Mouse (Mus musculus) yolk sac, embryonic 10.5 days (tissue): ENCODE measurements around the gene Hnrnpr.

Source experiments
- DNase-seq: peaks from one replicate; pipeline ENCODE4 v3.0.0-alpha.2; 2017; ENCODE audit warnings: low spot score

The Hnrnpr gene

DNA sequence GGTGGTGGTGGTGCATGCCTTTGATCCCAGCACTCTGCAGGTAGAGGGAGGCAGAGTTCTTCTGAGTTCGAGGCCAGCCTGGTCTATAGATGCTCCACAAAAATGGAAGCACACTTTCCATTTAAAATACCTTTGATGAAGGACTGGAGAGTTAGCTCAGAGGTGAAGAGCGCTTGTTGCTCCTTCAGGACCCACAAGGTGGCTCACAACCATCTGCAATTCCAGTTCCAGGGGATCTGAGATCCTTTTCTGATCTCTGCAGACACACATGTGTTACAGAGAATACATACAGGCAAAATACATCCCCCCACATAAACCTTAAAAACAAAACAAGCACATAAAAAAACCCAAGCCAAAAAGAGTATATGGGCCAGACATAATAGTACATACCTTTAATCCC lies 2.4 kb upstream of the Hnrnpr start:
- no peak for DNase-seq

DNA sequence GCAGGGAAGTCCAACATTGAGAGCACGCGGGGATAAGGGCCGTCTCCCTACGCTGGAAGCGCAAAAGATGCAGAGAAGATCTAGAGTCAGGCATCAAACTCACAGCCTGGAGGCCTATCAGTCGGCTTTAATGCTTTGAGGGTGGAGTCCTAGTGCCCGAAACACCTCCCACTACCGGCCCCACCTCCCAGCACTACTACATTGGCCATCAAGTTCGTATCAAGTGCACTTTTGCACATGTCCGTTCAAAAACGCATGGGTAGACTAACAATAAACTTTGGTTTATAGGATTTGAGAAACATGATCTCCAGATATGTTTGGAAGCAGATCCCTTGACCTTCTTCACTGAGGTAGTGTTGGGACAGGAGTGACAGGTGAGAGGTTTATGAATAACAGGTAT lies 962 bp upstream of the Hnrnpr start:
- peak; percentile 76 for DNase-seq

DNA sequence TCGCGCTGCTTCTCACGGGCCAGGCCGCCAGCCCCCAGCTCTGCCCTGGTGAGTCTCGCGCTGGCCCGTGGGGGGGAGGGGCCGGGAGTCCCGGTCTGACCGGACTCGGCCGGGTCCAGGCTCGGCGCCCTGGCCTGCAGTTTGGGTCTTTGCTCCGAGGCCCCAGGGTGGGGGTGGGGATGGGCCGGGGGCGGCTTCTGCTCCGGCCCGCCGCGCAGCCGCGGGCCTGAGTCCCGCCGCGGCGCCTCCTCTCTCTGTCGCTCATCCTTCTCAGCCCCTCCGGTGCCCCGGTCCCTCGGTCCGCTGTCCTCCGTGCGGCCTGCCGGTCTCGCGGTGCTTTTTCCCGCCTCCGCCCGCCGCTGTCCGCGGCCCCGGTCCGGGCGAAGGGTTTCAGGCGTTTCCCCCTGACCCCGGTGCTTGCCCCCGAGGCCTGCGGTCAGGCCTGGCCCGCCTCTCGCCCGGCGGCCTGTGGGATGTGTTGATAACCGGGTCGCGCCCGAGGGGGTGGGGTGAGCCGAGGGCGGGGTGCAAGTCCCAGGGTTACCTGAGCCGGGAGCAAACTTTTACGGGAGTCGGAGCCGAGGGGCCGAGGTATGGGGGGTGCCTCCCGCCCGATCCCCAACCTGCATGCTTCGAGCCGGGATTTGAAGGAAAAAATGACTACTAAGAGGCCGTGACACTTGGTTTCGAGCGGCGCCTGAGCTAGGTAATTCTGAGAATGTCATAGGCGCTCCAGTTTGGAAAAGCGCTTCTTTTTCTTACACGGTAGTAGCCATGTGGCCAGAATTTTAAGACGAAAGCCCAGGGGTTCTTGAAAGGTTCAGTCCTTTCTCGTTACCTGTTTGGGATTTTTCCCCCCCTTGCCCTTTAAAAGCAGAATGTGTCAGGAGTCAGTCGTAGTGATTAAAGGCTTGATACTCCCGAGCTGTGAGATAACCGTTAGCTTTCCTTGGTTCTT lies 579 bp downstream of the Hnrnpr start:
- peak; percentile 86 for DNase-seq

DNA sequence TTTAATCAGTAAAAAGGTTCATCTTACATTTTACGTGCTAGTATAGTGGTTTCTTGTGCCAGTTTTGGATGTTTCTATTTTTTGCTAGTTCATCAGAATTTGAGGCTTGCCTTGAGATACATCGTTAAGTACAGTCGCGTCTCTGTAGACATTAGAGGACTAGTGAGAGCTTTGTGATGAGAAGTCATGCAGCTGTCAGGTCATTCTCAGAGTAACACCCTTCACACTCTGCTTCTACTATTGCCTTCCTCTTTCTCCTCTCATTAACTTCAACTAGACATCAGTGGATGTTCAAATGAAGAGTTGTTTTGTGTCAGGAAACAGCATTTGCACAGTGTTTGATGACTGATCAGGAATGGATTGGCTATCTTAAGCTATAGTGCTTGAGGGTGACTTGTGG lies 1.9 kb downstream of the Hnrnpr start:
- no peak for DNase-seq

DNA sequence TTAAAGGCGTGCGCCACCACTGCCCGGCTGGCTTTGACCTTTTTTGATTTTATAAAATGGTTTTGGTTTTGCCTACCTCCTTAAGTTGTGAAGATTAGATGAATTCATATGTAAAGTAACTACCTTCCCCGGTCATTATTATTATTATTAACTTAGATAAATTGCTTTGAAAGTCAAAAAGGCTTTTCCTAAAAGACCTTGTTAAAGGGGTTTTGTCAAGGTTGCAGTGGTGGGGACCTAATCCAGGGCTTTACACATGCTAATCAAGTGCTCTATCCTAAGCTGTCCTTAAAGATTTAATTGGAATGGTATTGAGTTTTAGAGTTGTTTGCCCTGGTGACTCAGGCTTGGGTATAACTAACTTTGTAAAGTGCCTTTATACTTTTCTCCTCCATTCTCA lies 6.9 kb downstream of the Hnrnpr start:
- no peak for DNase-seq

DNA sequence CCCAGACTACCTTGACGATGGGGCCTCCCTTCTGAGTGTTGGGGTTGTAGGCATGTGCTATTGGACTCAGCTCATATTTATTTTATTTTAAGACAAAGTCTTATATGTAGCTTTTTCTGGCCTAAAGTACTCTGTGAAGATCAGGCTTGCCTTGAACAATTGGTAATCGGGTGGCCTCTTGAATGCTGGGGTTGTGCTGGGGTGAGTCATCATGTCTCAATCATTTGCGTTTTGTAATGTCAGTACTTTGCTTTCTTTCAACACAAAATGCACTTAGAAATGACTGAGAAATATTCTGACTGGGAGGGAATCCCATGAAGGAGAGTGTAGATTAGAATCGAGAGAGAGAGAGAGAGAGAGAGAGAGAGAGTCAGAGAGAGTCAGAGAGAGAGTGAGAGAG lies 9.3 kb downstream of the Hnrnpr start:
- DNase-seq, result no peak

DNA sequence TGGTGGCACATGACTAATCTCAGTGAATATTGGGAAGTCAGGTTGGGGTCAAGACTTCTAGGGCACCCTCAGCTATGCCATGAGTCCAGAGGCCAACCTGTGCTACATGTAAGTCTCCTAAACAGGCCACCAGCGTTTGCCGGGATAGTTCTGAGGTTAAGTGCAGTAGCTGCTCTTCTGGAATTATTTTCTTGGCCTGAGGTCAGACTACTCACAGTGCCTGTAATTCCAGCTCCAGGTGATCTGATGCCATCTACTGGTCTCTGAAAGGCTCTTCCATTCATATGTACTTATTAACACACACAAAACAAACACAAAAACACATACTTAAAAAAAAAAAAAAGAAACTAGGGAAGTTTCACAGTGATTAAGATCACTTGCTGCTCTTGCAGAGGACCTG lies 13.5 kb downstream of the Hnrnpr start:
- no peak for DNase-seq

DNA sequence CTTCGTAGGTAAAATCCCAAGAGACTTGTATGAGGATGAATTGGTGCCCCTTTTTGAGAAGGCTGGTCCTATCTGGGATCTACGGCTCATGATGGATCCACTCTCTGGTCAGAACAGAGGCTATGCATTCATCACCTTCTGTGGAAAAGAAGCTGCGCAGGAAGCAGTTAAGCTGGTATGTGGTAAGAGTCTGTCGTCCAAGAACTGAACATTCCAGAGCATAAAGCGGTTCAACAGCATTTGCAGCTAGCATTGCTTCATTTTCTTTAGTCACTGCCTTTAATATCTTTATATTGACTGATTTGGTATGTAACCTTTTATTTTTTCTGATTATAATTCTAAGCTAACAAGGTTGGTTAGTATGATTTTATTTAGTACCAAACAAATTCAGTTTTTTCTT lies 16.5 kb downstream of the Hnrnpr start:
- no peak for DNase-seq

DNA sequence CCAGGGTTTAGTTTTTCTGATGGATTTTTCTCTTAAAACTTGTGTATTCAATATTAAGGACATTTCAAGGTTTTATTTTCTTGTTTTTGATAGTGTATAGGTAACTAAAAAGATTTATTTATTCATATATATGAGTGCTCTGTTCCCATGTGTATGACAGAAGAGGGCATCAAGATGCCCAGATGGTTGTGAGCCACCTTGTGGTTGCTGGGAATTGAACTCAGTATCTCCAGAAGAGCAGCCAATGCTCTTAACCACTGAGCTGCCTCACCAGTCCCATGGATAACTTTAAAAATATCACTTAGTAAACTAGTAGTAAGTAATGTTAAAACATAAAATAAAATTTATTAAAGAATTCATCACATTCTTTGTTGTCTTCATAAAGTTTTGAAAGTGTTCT lies 17.4 kb downstream of the Hnrnpr start:
- no peak for DNase-seq

DNA sequence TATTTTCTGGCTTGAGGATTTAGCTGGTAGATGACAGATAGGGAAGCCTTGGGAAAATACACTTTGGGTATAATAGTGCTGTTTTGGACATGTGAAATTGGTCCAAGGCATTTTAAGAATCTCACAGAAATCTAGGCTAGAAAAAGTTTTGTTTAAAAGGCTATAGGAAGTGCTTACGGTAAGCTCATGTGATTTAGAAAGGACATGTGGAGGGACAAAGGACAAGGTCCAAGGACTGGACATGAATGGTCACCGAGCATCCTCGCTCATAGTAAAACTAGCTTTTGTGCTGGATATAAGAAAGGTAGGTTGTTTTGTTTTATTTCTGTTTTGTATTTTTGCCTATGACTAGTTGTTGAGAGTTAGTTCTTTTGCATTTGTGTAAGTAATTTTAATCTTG lies 21.0 kb downstream of the Hnrnpr start:
- DNase-seq, result no peak

DNA sequence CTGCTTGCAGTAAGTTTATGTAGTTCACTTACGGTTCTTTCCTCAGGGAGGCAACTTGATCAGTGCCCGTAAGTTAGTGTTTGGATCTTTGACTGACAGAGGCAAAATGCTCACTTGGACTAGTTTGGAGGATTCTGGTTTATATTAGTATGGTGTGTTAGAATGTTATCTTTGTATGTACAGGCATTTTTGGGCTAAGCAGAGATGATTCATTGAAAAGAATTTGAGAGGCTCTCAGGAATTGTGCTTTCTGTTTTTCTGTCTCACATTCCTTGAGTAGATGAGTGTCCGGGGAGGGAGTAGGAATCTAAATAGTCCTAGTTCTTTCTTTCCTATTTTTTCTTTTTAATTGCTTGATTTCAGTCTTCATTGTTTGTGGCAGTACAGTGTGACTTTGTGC lies 22.4 kb downstream of the Hnrnpr start:
- no peak for DNase-seq

DNA sequence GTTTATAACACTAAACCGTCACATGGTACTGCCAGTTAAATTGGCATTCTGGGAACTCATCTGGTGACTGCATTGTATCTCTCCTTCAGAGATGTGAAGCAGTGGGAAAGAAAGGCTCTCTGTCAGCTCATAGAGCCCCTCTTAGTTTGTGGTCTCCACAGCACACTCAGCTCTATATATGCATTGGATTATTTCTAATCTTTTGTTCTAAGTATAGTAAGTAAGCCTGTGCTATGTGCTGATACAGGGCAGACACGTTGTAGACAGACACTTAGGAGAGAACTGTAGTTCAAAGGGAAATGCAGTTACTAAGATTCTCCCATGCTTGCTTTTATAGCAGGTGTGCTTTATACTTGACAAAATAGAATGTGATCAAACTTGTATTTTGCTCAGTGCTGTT lies 24.3 kb downstream of the Hnrnpr start:
- no peak for DNase-seq

DNA sequence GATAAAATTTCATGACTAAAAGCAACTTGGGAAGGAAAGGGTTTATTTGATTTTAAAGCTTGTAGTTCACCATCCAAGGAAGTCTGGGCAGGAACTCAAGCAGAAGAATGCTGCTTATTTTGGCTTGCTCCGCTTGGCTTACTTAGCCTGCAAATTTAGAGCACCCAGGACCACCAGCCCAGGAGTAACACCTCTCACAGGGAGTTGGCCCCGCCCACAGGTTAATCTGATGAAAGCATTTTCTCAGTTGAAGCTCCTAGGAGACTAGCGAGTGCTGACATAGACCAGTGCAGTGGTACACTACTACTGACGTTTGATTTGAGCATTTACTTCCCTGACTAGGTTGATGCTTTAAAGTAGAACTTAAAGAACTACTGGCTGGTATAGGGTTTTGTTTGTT lies 26.4 kb downstream of the Hnrnpr start:
- DNase-seq, result no peak

DNA sequence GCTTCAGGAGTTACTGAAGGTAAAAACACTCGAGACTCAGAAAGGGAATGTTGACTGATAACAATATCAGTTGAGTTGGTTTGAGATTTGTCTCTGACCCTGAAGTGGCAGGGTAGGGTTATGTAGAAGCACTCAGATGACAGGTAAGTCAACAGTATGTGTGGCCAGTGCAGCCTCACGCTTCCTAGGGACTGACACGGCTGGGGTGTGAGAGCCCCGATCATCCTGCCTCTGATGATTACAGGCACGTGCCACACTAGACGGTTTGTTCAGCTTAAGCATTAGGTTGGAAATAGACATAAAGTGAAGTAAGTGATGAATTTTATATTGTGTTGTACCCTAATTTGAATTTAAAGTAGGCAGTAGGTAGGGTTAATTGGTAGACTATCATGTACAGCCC lies 38.9 kb downstream of the Hnrnpr start:
- no peak for DNase-seq

DNA sequence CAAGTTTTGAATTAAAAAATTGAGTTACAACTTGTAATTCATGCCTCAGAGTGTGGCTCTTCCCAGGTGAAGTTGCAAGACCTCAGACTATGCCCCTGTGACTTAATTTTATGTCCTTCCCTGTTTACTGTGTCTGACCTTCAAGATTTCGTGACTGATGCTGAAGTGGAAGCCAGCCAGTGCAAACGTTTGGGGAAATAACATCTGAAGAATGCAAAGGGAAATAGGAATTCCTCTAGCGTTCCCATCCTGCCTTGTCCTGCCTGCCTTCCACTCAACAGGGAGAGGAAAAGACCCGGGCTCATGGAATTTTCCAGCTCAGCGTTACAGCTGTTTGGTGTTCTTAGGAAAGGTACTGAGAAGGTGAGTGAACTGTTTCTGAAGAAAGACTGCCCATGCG lies 46.3 kb downstream of the Hnrnpr start:
- no peak for DNase-seq

DNA sequence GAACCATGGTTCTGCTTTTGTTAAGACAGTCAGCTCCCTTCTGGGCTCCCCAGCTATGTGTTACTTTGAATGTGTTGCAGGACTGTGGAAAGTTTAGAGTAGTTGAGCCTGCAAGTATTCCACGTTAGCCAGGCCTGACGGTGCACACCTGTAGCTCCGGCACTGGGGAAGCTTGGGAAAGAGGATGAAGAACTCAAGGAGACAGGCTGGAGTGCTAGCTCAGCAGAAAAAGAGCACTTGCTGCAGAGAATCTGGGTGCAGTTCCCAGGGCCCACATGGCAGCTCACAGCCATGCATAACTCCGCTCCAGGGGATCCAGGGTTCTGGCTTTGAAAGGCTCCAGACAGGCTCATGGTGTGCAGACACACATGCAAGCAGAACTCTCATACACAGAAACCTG lies 46.7 kb downstream of the Hnrnpr start:
- no peak for DNase-seq

DNA sequence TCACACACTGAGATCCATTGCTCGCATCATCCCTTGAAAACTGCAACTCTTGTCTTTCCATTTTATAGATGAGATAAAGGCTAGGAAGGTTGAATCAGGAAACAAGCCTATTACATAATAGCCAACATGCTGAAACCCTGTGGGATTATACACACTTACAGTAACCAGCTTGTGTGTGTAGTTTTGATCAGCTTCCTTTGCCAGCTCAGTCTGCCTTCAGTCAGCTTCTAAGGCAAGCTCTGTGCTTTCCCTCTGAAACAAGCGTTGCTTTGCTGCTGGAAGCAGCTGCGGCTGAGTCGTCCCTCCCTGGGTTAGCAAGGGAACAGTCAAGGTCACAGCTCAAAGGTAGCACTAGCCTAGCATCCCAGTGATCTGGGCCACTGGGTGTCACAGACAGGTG lies 57.1 kb downstream of the Hnrnpr start:
- DNase-seq, result no peak

DNA sequence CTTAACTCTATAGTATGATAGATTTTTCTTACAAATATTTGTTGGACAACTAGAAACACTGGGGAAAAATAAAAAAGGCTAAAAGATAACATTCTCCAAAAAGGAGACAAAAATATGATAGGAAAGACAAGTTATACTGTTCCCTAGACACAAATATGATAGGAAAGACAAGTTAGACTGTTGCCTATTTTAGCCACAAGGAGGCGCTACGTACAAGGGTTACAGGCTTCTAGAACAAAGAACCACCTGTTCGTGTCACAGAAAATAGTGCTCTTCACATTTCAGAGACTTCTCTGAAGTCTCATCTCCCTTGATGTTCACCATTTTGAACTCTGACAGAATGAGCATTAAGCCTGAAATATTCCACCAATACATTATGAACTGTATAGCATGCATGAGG lies 59.0 kb downstream of the Hnrnpr start:
- peak; percentile 47 for DNase-seq

DNA sequence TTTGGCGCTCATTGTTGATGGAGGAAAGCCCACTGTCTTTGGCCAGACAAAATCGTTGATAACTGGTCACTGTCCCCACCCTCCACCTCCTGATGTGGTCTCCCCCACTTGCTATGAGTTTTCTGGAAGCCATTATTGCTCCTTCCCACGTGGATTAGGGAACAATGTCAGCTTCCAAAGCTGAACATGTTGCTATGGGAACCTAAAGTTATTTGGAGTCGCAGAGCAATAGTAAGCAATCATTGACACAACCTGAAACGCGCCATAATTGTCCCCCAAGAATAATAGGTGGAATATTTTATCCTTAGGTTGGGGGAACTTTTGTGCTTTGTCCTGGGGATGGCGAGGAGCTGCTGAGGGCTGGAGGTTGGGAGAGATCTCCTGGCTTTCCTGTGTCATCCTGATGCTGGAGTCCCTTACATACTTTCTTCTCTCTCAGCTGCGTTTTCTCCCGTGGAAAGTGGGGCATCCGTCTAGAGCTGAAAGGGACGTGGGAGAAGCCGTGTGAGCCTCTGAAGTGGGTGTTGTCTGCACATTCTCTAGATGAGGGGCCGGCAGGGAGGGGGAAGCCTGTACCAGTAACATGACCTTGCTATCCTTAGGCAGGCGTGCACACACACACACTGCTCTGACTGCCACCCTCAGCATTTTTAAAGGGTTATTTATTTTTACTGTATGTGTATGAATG lies 62.9 kb downstream of the Hnrnpr start:
- no peak for DNase-seq

DNA sequence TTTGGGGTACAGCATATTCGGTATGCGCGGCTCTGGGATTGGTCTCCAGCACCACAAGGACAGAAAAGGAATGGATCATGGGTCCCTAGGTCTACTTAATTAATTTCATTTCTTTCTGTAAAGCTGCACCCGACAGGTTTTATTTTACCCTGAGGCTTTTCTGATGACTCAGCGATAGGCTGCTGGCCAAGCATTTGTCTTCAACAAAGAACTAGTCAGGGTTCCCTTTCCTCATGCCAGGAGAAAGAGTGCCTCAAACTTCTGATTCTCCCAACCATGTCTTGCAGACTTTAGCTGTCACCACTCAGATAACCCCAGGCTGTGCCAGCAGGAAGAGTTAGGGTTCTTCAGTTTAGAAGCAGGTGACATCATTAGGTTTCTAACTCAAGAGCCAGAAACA lies 66.3 kb downstream of the Hnrnpr start:
- no peak for DNase-seq

DNA sequence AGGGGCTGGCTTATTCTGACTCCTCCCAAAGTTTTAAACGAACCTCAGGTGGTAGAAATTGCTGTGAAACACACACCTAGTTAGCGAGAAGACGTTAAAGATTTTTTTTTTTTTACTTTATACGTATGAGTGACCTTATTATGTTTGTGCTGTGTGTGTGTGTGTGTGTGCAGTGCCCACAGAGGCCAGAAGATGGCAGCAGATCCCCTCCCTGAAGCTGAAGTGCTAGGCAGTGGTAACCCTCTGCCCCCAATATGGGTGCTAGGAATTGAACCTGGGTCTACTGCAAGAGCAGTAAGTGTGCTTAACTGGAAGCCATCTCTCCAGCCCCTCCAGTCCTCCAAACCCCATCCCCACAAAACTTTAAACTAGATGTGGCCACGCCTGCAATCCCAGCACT lies 72.3 kb downstream of the Hnrnpr start:
- DNase-seq, result no peak

DNA sequence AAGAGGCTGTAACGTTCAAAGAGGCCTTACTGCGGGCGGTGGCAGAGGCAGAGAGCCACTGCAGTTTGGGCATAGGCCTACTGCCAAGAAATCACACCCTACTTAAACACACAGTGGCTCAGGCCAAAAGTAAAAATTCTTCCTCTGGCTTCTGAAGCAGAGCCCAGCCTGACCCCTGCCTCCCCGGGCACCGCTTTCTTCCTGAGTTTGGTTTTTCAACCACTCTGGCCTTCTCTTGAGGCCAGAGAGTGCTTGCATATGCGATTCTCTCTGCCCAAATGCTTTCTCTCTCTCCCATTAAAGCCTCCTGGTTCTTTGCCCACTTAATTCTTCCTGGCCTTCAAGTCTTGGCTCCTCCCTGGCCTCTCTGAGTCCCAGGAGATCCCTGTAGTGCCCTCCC lies 73.1 kb downstream of the Hnrnpr start:
- no peak for DNase-seq

DNA sequence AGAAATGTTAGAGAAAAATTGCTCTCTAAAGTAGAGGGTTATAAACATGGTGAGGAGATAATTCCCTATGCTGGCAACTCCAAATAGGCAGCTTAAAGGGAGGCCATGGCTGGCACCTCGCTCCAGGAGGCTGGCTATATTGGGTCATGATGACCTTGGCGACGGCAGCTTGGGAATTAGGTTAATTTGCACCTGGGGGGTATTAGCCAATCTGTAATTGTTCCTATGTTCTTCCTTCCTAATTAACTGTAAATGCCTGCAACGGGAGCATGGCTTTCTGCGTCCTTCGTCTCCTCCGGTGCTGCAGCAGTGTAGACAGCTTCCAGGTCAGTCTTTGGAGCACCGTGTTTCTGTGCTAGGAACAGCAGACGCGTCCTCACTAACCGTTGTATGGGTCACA lies 76.5 kb downstream of the Hnrnpr start:
- DNase-seq, result no peak

DNA sequence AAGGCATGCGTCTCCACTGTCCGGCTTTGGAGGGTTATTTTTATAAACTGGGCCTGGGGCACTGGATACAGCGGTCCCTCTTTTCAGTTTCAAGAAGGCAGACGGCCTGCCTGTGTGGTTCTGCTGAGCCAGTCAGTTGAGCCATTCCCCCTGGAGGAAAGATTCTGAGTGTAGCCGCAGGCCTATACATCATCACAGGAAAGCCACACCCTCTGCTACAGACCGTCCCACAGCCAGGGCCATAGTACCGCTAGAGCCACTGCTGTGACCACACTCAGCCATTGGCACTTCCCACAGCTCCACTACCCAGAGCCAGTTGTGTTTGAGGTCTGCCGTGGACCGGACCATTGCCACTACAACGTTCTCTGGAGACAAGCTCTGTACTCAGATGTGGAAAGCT lies 91.1 kb downstream of the Hnrnpr start:
- DNase-seq, result no peak
